Mouse (Mus musculus) telencephalon, adult 2 months (tissue): Measurements from ENCODE around the gene Vps33b.

Experiments
- DNase-seq: peaks from one replicate; pipeline ENCODE4 v3.0.0-alpha.2; 2011; ENCODE audit warnings: low read depth, low spot score

The Vps33b gene

DNA sequence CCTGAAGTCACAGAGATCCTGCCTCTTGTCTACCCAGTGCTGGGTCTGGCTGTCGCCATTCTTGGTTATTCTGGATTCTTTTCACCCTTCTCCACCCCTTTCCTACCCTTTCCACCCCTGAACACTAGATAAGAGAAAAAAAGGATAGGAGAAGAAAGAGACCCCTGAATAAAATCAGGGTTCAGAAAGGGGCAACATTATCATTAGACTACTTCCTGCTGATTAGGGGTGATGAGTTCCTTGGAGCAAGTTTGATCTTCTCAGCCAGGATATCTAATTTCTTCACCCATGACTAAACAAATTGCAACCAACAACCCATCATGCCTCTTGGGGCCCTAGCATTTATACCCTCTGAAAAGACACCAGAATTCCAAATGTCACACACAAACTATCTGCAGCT is 1.7 kb upstream of the Vps33b start:
- DNase-seq = no peak

DNA sequence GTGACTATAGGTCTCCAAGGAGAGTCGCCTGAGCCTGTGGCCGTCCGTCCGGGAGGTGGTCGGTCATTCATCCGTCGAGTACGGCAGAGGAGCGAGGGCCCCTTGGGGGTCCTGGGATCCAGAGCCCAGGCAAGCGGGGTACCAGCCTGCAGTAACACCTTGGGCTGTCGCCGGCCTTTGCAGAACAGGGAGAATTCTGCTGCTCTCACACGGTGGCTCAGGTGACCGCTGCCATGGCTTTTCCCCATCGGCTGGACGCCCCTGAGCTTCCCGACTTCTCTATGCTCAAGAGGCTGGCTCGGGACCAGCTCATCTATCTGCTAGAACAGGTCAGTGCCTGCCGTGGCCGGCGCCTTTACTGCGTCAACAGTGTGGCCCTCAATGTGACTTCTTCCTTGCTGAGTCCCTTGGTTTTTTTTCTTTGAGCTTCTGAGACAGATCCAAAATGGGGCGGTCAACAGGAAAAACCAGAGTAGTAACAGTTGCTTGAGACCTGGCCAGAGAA is 354 bp downstream of the Vps33b start:
- no peak for DNase-seq

DNA sequence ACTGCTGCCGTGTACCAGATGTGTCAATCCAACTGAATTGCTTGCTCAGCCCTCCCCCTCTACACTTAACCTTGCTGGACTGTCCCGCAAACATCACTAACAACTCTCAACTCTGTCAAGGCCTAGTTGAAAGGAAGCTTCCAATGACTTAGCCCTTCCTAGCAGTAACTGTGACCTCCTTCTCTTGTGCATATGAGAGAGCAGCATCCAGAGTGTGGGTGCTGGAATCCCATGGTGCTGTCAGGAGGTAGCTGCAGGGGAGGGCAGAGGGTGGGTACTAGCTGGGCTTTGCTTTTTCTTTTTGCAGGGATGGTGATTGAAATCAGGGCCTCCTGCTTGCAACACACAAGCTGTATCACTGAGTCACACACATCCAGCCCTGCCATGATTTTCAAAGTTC is 4.0 kb downstream of the Vps33b start:
- no peak for DNase-seq

DNA sequence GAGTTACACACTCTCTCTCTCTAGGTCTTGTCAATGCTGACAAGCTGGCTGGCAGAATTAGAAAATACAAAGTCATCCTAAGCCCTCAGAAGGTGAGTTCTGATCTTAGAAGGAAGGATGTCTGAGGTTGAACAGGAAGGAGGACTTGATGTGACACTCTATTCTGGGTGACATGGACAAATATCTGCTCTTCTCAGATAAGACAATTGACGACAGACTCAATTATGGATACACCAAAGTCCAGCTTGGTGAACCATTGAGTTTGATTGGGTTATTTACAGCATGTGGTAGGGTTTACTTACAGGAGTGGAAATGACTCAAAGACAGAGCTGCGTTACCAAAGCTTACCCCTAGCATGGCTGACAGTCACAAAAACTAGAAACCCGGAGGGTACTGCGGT is 6.9 kb downstream of the Vps33b start:
- DNase-seq = no peak

DNA sequence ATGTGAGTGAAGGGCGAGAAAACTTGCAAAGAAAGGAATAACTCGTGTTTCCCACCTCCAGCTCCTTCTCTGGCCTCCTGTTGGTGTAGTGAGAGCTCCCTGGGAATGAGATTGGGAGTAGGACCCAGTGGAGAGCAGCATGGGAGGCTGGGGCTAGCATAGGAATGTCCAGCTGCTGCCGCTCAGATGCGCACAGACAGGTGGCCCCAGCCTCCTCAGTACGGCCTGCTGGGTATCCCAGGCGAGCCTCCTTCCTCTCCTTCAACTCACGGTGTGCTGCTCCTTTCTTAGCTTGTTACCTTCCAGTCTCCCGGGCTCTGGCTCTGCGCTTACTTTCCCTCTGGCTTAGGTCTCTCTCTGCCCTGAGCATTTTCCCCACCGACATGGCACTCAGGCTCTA is 10.6 kb downstream of the Vps33b start:
- DNase-seq = no peak

DNA sequence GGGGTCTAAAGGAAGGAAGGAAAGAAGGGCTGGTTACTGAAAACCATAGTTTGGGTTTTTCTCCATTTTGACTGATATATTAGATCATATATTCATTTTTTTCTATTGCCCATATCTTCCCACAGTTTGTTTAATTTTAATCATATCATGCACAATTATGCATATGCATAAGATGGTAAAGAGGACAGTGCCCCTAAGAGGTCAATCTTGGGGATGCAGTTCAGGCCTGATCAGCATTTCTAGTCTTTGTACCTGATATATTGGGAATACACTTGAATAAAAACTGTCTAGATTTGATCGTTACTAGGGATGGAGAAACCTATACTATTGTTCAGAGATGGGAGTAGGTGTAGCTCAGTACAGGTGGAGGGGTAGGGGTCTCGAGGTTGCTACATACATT is 11.5 kb downstream of the Vps33b start:
- DNase-seq = no peak

DNA sequence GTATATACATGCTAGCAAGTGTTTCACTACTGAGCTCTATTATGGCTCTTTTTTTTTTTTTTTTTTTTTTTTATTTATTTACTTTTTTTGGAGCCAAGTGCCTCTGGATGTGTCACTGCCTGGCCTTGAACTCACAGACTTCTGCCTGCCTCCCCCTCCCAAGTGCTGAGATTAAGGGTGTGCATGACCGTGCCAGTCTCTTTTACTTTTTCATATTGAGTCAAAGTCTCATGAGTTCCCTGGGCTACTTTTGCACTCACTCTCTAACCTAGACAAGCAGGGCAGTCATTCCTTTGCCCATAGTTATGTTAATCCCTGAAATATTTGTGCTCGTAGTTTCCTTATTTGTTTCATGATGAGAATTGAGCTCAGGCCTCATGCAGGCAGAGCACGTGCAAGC is 12.2 kb downstream of the Vps33b start:
- DNase-seq = no peak

DNA sequence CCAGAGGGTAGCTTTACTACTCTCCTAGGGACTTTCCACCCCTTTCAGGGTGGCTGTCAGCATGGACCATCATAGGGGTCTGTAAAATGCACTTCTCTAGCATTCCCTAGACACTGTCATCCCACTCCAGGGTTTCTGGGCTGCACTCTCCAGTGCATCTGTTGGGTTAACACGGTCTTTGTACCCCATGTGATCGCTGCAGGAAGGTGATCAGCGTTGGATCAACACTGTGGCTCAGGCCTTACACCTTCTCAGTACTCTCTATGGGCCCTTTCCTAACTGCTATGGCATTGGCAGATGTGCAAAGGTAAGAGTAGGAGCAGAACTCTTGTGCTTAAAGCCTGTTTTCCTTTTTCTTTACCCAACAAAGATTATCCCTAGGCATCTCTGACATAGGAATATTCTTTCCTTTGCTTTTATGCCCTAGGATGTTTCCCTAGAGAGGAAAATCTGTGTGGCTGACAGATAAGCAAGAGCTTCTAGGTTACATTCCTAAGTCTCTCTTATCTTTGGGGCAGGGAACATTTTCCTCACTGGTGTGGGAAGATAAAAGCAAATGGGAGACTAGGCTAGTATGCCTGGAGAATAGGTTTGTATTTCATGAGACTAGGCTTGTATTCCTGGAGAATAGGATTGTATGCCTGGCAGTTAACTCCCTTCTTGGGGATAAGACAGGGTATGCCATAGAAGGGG is 13.9 kb downstream of the Vps33b start:
- DNase-seq = no peak

DNA sequence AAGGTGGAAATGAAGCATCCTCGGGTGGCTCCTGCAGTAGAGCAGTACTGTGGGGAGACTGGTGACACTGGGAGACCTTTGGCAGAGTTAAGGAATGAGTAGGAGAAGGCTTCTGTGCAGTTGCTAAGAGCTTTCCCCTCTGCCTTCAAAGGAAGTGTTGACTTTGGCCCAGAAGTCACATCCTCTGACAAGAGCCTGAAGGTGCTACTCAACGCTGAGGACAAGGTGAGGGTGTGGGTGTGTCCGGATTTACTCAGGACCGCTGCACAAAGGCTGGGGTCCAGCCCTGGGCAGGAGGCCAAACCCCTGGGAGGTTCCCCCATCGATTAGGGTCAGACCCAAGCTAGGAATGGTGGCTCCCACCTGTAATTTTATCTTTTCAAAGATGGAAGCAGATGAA is 14.9 kb downstream of the Vps33b start:
- DNase-seq = no peak

DNA sequence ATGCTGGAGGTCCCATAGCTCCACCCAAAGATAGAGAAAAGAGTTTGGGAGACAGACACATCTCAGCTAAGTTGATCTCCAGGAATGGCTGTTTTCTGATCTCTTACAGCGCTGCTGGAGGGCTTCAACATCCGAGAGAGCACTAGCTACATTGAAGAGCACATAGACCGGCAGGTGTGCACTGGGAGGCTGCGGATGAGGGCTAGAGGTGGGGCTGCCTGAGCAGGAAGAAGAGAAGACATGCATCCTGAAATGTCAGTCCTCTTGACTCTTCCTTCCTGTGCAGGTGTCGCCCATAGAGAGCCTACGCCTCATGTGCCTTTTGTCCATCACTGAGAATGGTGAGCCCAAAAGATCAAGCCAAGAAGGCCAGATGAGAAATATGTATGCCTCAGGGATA is 16.3 kb downstream of the Vps33b start:
- no peak for DNase-seq

DNA sequence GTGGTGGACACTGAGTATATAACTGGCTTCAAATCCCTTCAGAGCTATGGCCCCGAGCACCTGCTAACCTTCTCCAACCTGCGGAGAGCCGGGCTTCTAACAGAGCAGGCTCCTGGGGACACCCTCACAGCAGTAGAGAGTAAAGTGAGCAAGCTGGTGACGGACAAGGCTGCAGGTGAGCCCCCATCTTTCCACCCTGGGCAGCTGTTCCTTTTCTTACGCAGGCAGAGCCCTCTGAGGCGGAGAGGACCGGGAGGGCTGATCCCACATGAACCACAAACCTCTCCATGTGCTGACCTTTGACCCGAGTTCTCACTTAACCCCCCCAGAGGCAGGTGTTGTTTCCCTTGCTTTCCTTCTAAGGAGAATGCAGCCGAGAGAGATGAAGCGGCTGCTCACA is 18.3 kb downstream of the Vps33b start:
- no peak for DNase-seq

DNA sequence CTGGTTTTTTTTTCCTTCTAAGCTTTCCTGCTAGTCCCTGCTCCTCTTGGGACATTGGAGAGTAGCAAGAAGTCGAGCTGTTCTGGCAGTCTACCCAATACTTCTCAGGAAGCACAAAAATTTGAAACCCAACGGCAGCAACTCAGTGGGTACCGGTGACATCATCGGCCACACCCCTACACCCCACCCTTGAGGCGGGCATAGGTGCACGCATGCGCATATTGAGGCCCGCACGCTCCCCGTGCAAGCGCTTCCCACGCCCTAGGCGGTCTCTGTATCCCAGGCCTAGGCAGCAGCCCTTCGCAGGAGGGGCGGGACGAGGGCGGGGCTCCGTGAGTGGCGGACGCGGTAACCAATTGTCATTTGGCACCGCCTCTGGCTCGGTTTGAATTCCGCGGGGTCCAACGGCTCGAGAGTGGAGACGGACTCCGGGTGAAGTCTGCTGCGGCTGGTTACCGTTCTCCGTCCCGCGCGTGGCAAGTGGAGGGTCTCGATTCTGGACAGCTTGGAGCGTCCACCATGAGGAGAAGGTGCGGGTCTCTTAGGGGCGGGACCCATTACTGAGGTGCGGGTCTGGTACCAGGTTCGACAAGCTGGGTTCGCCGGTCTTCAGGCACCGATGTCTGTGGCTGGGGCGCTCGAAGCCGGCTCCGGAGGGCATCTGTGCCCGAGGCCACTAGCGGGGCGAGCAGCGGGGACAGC is 24.8 kb downstream of the Vps33b start, which contains the start of gene Prc1:
Prc1 (plus strand) TSS at position 389 of the 702 bp plus-strand sequence.
- DNase-seq = peak; percentile 93

DNA sequence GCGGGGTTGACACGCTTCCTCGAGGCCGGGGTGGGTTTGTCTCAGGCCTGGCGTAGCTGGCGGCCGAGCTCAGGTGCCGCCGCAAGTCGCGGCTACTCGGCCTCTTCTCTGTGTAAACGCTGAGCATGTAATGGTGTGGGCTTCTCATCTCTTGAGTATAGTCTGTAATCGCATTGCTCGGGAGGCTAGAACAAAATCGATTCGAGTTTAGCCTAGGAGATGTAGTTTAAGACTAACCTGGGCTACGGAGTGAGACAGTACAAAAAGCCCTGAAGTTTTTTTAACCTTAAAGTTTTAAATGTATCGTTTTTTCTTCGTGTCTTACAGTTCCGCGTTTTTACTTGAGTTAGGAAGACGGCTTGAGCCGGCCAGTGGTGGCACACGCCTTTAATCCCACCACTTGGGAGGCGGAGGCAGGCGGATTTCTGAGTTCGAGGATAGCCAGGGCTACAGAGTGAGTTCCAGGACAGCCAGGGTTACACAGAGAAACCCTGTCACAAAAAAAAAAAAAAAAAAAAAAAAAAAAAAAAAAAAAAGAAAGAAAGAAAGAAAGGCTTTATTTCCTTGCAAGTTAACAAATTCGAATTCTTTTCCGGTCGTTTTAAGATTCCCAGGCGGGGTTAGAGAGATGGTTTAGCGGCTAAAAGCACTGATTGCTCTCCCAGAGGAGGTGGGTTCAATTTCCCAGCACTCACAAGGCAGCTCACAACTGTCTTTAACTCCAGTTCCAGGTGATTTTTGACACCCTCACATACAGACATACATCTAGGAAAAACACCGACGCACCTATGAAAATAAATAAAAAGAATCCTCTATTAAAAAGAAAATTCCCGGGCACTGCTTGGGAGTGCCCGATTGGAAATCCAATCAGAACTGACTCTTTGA is 25.6 kb downstream of the Vps33b start:
- DNase-seq = no peak

DNA sequence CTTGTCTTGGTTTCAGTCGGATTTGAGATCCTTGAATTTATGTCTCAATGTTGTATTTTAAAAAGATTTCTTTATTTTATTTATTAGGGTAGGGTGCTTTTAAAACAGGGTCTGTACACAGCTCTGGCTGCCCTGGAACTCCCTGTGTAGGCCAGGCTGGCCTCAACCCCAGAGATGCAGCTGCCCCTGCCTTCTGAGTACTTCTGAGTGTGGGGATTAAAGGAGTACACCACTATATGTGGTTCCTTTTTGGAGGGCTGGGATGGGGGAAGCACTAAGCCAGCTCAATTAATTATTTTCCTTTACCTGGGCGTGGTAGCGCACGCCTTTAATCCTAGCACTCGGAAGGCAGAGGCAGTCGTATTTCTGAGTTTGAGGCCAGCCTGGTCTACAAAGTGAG is 27.0 kb downstream of the Vps33b start:
- DNase-seq = no peak

DNA sequence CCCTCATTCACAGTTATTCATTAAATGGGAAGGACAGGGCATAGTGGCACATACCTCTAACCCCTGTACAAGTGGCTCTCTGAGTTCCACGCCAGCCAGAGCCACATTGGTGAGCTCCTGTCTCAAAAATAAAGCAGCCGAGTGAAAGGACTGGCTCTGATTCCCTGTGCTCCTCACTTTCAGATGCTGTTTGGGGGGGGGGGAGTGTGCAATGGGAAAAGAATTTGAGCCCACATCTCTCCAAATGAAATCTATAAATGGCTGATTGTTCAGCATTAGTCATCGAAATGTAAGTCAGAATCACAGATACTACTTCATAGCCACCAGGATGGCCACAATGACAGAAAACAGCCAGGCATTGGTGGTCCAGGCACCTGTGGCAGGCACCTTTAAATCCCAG is 27.6 kb downstream of the Vps33b start:
- no peak for DNase-seq

DNA sequence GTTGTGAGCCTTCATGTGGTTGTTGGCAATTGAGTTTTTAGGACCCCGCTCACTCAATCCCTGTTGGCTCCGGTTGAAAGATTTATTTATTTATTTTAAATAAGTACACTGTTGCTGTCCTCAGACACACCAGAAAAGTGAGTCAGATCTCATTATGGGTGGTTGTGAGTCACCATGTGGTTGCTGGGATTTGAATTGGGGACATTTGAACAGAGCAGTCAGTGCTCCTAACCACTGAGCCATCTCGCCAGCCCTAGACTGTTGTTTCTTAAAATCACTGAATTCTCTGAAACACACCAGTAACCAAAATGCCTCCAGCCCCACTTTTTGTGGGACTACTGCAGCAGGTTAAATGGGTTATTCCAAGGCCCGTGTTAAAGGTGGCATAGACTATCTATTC is 29.3 kb downstream of the Vps33b start:
- DNase-seq = no peak

DNA sequence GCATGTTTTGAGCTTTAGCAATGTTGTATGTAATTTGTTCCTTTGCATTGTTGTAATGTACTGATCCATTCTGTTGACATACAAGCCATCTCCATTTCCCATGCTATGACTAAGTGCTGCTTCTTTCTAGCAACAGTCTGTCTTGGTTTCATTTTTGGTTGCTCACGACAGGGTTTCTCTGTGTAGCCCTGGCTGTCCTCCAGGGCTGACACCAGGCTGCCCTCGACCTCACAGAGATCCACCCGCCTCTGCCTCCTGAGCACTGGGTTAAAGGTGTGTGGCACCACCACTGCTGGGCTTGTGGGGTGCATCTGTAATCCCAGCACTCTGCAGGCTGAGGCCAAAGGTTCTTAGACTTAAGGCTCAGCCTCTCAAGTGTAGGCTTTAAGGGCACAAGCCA is 30.1 kb downstream of the Vps33b start:
- no peak for DNase-seq

DNA sequence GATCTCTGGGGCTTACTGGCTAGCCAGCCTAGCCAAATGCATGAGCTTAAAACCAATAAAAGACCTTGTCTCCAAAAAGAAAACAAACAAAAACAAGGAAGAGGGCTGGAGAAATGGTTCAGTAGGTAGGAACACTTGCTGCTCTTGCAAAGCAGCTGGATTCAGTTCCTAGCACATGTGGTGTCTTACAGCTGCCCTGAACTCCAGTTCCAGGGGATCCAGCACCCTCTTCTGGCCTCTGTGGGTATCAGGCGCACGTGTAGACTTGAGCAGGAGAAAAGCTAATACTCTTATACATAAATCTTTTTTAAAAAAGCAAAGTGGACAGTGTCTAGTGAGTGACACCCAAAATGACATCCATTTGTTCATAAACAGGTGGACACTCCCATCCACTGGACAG is 32.1 kb downstream of the Vps33b start:
- no peak for DNase-seq

DNA sequence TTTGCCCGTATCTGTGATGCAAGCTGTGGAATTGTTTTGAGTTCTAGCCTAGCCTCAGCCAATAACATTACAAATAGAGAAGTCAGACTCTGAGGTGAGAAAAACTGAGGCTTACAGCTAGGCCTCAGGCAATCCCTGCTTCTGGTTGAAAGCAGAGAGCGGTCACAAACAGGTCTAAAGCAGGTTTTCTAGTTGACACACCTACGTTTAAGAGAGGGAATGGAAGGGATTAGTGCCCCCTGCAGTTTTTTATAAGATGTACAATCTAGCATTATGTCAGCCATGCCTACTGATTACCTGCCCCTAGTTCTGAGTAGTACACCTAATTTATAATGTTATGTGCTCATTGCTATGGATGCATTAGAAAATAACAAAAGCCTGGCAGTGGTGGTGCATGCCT is 38.3 kb downstream of the Vps33b start:
- no peak for DNase-seq

DNA sequence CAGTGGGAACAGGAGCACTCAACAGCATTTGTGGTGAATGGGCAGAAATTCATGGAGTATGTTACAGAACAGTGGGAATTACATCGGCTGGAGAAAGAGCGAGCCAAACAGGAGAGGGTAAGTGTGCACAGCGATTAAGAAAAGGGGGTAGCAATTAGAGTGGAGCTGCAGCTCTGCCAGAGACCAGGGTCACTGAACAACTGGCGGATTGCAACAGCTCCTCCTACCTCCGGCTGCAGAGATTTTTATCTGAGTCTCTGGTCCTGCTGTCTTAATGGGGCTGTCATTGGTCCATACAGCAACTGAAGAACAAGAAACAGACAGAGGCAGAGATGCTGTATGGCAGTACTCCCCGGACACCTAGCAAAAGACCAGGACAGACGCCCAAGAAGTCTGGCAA is 41.3 kb downstream of the Vps33b start:
- DNase-seq = no peak

DNA sequence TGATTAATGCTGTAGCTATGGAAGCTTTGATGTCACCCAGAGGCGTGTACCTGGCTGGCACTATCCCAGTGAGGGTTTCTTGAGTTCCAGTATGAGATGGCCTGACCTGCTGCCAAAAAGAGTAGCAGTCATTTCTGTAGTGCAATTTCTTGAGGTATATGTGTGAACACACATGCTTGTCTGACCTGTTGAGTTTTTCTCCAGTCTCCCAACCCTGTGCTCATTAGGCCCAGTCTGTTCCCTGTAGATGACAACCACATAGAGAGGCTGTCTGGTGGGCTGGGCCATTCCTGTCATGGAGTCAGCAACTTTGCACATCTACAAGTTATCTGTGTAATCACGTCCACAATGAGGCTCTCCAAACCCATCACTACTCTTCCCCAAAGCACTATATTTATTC is 46.3 kb downstream of the Vps33b start:
- DNase-seq = no peak

DNA sequence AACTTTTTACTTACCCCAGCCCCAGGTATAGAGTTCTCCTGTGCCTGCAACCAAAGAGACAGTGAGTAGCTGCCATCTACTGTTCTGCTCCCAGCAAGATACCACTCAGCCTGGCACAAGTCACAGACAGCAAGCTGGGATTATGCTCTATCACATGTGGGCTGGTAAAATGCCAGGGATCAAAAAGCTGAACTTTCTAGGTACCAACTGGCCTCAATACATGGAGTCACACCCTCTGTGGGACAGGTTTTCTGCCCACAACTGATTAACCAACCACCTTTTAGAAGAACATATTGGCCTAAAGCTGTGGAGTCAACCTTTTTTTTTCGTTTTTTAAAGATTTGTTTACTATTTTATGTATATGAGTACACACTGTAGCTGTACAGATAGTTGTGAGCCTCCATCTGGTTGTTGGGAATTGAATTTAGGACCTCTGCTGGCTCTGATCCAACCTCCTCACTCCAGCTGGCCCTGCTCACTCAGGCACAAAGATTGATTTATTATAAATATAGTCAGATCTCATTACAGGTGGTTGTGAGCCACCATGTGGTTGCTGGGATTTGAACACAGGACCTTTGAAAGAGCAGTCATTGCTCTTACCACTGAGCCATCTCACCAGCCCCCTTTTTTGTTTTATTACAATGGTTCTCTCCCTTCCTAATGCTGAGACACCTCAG is 48.1 kb downstream of the Vps33b start:
- no peak for DNase-seq
